Mouse (Mus musculus): ENCODE measurements around the gene Drp2. TPM values are rescaled to one million over a fixed set of nuclear protein-coding genes. Genes with fewer than 3 reads are reported as not detected.

The Drp2 gene
- polyA plus RNA-seq (2012; rRNA removed) = 34.7 and 35.1 TPM in 2 replicates

GRCm38 (mm10) chrX:134403863-134404583 lies at the start of gene Drp2:
Gene Drp2 (plus strand): TSS chrX:134404551.

GRCm38 (mm10) chrX:134476290-134476689 lies 71.9 kb downstream of the Drp2 start, which contains the start of gene Taf7l:
Gene Taf7l (minus strand): TSS chrX:134476490.

Other genes starting within 250 kb of the Drp2 start
- gene Xkrx, start 242.5 kb upstream of the Drp2 start, polyA plus RNA-seq (2012; rRNA removed) = 0.54 and 0.57 TPM in 2 replicates
- not detected in 2 replicates for gene Arl13a, start 217.1 kb upstream of the Drp2 start, polyA plus RNA-seq (2012; rRNA removed)
- gene Nox1, start 182.6 kb upstream of the Drp2 start, polyA plus RNA-seq (2012; rRNA removed) = 0.12 TPM in 1 of 2 replicates, not detected in the other
- 5.9 and 6.5 TPM in 2 replicates for gene Trmt2b, start 127.6 kb upstream of the Drp2 start, polyA plus RNA-seq (2012; rRNA removed)
- gene Tmem35a, start 109.3 kb upstream of the Drp2 start, polyA plus RNA-seq (2012; rRNA removed) = 55.1 and 57.7 TPM in 2 replicates
- gene Cenpi, start 96.5 kb upstream of the Drp2 start, polyA plus RNA-seq (2012; rRNA removed) = 7.8 and 10.1 TPM in 2 replicates
- gene Taf7l, start 71.9 kb downstream of the Drp2 start, polyA plus RNA-seq (2012; rRNA removed) = 0.08 TPM in 1 of 2 replicates, not detected in the other
- gene Timm8a1, start 137.3 kb downstream of the Drp2 start, polyA plus RNA-seq (2012; rRNA removed) = 14.7 and 15.3 TPM in 2 replicates
- gene Btk, start 179.0 kb downstream of the Drp2 start, polyA plus RNA-seq (2012; rRNA removed) = 1.1 and 1.2 TPM in 2 replicates
- 1,218 and 1,259 TPM in 2 replicates for gene Rpl36a, start 181.1 kb downstream of the Drp2 start, polyA plus RNA-seq (2012; rRNA removed)
- gene Gla, start 196.6 kb downstream of the Drp2 start, polyA plus RNA-seq (2012; rRNA removed) = 4.2 and 4.8 TPM in 2 replicates
- 106 and 113 TPM in 2 replicates for gene Hnrnph2, start 196.6 kb downstream of the Drp2 start, polyA plus RNA-seq (2012; rRNA removed)